Mouse (Mus musculus) ZHBTc4 (cell line): ENCODE data around the gene Tlx3.

Experiments used
- DNase-seq: peaks from one replicate; pipeline ENCODE4 v3.0.0-alpha.2; 2011; ENCODE audit warnings: low read depth, low spot score

Gene Tlx3

GRCm38 (mm10) chr11:33151128-33151779 is 52.1 kb downstream of the Tlx3 start:
- DNase-seq, result peak; percentile 52
